Mouse (Mus musculus): ENCODE results near the gene Stat4.

DNA sequence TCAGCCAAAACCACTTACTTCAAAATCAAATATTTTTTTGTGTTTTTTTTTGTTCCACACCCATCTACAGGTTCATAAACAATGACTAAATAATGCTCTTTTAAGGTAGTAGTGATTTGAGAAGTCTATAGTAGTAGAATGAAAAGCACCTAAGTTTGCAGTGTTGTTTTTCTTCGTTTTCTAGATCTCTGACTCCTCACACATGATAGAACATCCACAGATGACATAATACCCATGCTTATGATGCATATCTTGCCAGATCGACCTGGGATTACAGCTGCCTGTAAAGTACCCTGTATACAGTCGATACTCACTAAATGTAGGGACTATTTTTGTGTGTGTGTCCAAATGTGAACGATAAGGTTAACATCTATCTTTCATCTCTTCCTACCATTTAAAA, 69.0 kb downstream of the Stat4 start:
- TF ChIP-seq CTCF (IDR thresholded peaks at IDR 0.05; ENCODE audit: low read depth, low read length) = no peak
- TF ChIP-seq POLR2A (IDR thresholded peaks at IDR 0.05; ENCODE audit: insufficient read depth, low read length) = no peak
- TF ChIP-seq EP300 (IDR thresholded peaks at IDR 0.05; ENCODE audit: insufficient read depth, low read depth, low read length) = no peak
